Mouse (Mus musculus): Measurements from ENCODE around the gene Fam221b.

Fam221b gene

GRCm38 (mm10) chr4:43656339-43657109, 12.4 kb downstream of the Fam221b start, which contains the start of gene Hint2:
TSS of gene Hint2 (minus strand) at chr4:43656466.
- peak; percentile 96 for DNase-seq

DNA sequence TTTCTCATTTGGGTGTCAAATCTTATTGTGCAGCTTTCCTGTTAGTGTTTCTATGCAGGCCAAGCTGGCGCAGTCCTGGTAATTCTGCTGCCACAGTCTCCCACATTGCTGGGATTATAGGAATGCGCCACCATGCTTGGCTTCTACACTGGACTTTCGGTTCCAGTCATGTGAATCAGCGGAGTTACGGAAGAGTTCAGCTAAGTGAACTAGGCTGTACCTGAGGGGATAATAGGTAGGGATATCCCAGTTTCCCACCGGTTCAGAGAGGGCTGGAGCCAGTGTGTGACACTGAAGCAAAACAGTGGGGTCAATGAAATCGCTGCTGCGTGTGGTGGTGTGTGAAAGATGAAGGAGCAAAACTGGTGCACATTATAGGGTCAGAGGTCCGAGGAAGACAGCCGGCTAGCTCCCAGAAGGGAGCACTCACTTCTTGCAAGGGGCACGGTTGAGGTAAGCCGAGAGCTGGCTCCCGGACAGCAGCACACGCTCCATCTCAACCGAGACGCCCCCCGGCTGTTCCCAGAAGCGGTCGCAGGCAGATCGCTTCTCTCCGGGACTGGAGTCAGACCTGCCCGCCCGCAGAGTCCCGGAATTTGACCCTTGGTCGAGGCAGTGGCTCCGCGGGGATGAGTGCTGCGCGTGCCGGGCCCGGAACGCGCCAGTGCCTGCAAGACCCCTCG, 13.1 kb downstream of the Fam221b start:
- no peak for DNase-seq

GRCm38 (mm10) chr4:43653161-43654015, 15.6 kb downstream of the Fam221b start, which contains the start of gene Spag8:
TSS of gene Spag8 (minus strand) at chr4:43653594.
- DNase-seq: no peak

DNA sequence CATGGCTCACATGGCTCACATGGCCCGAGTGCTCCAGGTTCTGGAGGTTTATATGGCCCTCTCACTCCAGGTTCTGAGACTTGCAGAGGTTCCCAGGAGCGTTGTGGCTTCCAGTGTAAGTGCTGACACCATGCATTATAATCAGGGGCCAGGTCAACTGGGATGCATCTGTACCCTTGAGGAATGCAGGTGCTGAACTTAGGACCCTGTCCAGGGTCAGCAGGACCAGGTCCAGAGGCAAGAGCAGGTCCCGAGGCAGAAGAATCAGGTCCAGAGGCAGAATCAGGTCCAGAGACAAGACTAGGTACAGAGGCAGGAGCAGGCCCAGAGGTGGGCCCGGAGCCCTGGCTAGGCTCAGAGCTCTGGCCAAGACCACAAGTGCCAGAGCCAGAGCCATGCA, 16.2 kb downstream of the Fam221b start:
- no peak for DNase-seq

DNA sequence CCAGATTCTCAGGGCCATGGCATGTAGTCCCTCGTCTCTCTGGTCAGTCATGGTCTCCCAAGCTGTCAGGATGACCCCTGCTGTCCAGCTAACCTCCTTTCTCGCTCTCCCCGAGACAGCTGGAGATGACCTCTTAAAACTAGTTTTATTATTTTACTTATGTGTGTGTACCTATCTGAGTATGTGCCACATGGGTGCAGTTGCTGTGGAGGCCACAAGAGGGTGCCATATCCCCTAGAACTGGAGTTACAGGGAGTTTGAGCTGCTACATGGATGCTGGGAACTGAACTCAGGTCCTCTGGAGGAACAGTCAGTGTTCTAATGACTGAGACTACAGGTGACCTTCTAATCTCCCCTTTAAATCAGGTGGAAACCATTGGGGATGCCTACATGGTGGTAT, 19.2 kb downstream of the Fam221b start:
- no peak for DNase-seq

GRCm38 (mm10) chr4:43640491-43640890, 28.5 kb downstream of the Fam221b start:
- DNase-seq: no peak

GRCm38 (mm10) chr4:43640076-43640475, 28.9 kb downstream of the Fam221b start:
- DNase-seq: no peak

GRCm38 (mm10) chr4:43636751-43637150, 32.2 kb downstream of the Fam221b start:
- DNase-seq: no peak

DNA sequence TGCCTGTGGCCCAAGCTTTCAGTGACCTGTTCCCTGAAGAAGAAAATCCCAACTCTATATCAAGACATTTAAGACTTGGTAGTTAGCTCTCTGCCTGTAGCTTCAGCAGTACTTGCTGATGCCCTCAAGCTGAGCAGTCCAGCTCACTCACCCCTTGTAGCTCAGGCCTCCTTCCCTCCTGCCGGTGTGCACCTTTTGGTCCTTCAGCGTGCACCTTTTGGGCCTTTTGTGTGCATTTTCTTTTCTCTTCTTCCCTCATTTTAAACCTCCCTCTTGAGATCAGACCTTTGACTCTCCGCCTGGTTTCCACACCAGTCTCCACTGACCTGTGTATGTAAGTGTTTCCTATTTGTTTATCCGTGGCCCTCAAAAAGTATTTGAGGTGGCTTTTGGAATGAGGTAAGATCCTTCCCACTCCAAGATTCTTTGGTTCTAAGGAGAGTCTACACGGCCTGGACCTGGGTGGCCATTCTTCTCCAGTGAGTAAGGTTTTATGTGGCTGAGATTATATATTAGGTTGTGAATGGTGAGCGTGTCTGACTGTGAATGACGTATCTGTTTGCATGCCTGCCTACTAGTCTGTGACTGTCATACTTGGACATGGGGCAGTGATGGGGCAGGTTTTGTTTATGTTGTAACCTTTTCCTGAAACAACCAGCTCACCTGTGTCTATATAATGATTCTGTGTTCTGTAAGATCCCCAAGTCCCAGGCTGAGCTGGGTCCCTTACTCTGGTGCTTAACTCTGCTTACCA, 34.1 kb downstream of the Fam221b start:
- DNase-seq: no peak

DNA sequence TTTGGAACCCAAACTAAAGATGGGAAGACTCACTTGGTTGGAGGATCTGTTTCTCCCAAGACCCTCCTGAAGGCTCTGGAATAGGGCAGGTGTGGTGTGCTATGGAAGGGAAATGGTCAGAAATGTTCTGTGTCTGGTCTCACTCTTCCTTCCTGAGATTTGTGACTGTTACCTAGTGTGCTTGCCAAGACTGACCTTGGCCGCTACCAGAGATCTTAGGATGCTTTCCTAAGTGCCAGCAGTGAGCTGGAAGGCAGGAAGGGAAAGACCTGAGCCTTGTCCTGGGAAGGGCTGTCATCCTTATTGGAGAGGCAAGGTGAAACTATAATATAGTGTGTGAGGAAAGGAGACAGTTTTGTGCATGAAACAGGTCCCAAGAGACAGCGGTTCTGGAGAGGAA, 35.2 kb downstream of the Fam221b start:
- no peak for DNase-seq

DNA sequence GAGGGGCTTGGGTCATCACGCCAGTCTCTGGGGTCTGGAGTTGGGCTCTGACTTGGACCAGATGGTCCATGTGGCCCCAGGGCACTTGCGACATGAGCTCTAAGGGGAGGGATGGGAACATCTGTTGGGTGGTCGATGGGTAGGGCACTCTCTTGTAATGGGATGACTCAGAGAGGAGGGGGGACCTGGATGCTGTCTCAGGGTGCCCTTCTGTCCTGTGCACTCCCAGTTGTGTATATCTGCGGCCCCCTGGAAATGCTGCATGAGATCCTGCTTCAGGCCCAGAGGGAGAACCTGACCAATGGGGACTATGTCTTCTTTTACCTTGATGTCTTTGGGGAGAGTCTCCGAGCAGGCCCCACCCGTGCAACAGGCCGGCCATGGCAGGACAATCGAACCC, 35.6 kb downstream of the Fam221b start:
- DNase-seq: no peak

GRCm38 (mm10) chr4:43631956-43632920, 36.7 kb downstream of the Fam221b start:
- DNase-seq: no peak

GRCm38 (mm10) chr4:43631046-43631955, 37.6 kb downstream of the Fam221b start, which contains the start of gene Npr2:
TSS of gene Npr2 (plus strand) at chr4:43631935.
- peak; percentile 29 for DNase-seq

DNA sequence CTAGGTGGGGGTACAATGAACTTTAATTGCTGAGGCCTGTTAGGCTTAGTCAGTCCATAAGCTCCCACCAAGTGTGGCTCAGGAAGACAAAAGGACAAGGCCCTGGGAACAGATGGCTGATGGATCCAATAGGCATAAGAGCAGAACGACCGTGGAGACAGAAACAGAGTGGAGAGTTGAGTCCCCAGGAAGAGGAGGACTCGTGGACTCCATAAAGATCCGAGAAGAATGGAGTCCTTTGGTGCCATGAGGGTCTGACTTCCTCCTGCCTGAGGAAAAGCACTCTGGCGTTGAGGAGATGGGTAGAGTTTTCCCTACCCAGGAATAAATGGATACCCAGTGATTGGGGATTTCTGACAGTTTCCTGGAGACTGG, 38.3 kb downstream of the Fam221b start:
- DNase-seq: no peak

GRCm38 (mm10) chr4:43630030-43630581, 38.8 kb downstream of the Fam221b start:
- DNase-seq: peak; percentile 88

DNA sequence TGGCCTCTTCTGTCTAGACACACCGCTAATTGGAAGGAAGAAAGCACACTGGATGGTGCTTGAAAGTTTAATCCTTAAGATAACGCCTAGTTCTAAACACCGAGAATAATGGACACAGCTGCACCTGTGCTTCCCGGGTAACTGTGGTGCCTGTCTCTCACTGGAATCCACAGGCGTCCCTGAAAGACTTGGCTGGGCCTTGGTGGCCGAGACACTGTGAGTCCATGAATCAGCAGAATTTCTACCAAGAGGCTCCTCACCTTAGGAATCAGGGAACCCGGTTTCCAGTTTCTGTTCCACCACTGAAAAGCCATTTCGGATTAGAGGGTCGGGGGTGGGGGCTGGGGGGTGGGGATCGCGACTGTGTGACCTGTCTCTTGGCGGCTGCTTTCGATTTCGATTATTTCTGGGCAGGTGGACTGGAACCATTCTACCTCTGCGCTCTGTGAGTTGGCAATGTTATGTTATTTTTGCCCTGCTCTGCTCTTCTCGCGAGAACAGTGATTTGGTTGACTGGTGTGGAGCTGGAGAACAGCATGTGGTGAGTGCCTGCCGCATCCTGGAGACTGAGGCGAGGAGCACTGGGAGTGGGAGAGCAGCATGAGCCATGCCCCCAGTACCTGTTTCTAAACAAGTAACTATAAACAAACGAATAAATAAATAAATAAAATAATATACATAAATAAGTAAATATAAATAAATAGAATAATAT, 39.7 kb downstream of the Fam221b start:
- no peak for DNase-seq

DNA sequence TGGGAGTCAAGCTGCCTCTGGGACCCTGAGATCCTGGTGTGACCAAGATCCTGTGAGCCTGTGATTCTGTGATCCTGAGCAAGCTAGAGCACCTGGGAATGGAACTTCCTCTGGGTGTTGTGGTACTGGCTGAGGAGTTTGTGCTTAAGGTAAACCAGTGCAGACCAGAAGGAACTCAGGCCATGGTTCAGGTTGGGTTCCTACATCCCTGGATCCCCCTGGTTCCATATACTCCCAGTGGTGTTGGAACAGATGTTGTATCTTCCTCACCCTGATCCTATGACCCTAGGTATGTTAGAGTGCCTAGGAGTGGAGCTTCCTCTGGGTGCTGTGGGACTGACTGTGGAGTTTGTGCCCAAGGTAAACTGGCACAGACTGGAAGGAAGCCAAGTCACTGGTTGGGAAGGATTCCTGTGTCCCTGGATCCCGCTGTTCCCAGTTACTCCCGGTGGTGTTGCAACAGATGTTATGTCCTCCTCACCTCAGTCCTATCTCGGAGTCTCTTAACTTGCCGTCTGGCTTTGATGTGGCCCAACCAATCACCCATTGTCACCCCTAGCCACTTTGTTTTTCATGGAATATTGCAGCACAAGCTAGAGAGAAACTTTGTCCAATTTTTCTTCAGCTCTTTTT, 48.7 kb downstream of the Fam221b start:
- DNase-seq: no peak

- no peak for DNase-seq
These were observed 55.8 kb downstream of the Fam221b start for GRCm38 (mm10) chr4:43613060-43613730.
